Mouse (Mus musculus) midbrain, embryonic 10.5 days (tissue): ENCODE results near the gene Trim12c. TPM values are rescaled to one million over a fixed set of nuclear protein-coding genes. Genes with fewer than 3 reads are reported as not detected.
"Not testable (repeated sequence)": the region's sequence is repeated elsewhere in the genome, so short reads cannot be mapped to it uniquely, and the experiment has no call there.

Experiments used
- DNase-seq: peaks from one replicate; pipeline ENCODE4 v3.0.0-alpha.2; 2017; ENCODE audit warnings: low spot score
- H3K27ac ChIP-seq: fragments of 300-500 bp; sonication (generic); replicated peaks from 2 replicates; pipeline ENCODE4 v1.5.1; 2016; ENCODE audit warnings: mild to moderate bottlenecking
- H3K27me3 ChIP-seq: fragments of 300-500 bp; sonication (generic); 2 replicates; pipeline ENCODE4 v1.6.1; 2016; ENCODE audit warnings: low read depth, mild to moderate bottlenecking; ENCODE audit not compliant: poor library complexity, severe bottlenecking
- H3K36me3 ChIP-seq: fragments of 300-500 bp; sonication (generic); 2 replicates; pipeline ENCODE4 v1.6.1; 2016; ENCODE audit warnings: mild to moderate bottlenecking, moderate library complexity
- H3K4me1 ChIP-seq: fragments of 300-500 bp; sonication (generic); 2 replicates; pipeline ENCODE4 v1.6.1; 2016
- H3K4me3 ChIP-seq: fragments of 300-500 bp; sonication (generic); 2 replicates; pipeline ENCODE4 v1.5.1; 2016; ENCODE audit warnings: mild to moderate bottlenecking, moderate library complexity
- H3K9me3 ChIP-seq: fragments of 300-500 bp; sonication (generic); replicated peaks from 2 replicates; pipeline ENCODE4 v1.6.1; 2016; ENCODE audit warnings: mild to moderate bottlenecking
- WGBS: fragments of 180-500 bp; shearing (Covaris S2); methylation state at CpG from one replicate; pipeline ENCODE4 v1.1.7; 2016; 5-methylcytosine and 5-hydroxymethylcytosine counted together
- polyA plus RNA-seq: library from polyadenylated mRNA; unstranded; fragments of >200 nt; fragmentation: Nextera tagmentation; extraction: Ambion mirVana; gene quantifications from 2 replicates; pipeline ENCODE4 v1.2.1, GENCODE M21; 2016

Trim12c gene
- polyA plus RNA-seq, 1 experiment from 2014 or later = 0.46 TPM

GRCm38 (mm10) chr7:104315369-104316080, 37.6 kb downstream of the Trim12c start, which contains the start of gene Trim12a:
TSS of gene Trim12a (minus strand) at chr7:104315466.
- not testable (repeated sequence) for H3K27me3 ChIP-seq, DNase-seq, H3K27ac ChIP-seq, H3K9me3 ChIP-seq, H3K36me3 ChIP-seq, H3K4me1 ChIP-seq
- peak within 1 kb of the TSS; percentile 35 for H3K4me3 ChIP-seq
- 29% methylated on average over 4 of the region's 4 CpGs for WGBS

DNA sequence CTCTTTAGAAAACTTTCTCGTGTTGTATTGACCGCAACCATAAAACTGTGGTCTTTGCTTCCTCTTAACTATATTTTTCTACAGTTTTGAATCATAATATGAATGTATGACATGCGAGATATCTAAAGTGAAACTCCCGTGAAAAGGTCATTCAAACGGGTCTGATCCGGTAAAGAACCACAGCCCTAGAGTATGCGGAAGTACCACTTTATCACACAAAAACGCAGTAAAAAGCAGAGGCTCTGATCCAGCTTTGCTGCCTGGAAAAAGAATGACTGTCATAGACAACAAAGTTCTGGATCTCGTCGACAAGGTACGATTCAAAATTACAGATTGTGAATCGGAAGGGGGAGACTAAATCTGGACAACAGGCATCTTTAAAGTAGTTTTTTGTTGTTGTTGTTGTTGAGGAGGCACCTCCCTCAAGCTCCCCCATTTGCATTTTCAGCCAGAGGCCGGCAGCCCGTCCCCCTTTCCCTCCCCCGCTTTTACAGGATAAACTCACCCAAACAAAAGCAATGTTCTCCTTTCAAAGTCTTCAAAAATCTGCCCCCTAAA, 38.3 kb downstream of the Trim12c start:
- Histone ChIP-seq H3K4me3 (peak overlapping the region; percentile 35), H3K36me3 (no peaks in the 10 kb centered on the region), H3K27me3 (no peaks in the 10 kb centered on the region), H3K27ac (no peak overlapping the region), H3K4me1 (no peaks in the 10 kb centered on the region), H3K9me3 (no peaks in the 10 kb centered on the region)
- whole genome bisulfite sequencing = 18% methylated on average over 15 of the region's 15 CpGs
- DNase-seq = no peak

DNA sequence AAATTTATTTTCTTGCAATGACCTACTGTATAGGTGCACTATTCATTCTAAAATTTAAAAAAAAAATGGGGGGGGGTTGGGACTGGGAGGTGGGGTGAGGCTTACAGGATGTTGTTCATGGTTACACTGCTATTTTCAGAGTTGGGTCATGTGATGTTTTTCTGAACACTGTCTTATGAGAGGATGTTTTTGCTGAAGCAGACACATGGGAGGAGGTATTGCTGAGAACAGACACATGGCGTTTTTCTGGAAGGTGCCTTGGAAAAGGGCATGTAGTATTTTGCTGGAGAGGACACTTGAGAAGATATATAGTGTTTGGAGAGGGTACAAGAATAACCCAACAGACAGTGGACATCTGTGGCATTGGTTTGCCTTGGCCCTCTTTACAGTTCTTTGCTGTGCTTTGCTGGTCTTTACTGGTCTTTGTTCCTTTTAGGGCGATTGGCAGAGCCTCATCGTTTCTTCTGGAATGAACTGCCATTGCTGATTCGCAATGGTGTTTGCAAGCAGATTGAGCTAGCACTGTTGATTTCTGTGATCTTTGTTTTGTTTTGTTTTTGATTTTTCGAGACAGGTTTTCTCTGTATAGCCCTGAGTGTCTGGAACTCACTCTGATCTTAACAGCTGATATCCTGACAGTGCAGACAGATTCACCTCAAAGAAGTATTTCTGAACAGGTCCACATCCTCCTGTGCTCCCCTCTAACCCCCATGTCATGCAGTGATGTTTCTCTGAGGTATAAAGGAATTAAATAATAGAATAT, 61.3 kb downstream of the Trim12c start:
- Histone ChIP-seq H3K36me3 (no peaks in the 10 kb centered on the region), H3K4me3 (no peak overlapping the region), H3K4me1 (no peaks in the 10 kb centered on the region), H3K27ac (no peak overlapping the region), H3K27me3 (no peaks in the 10 kb centered on the region), H3K9me3 (no peaks in the 10 kb centered on the region)
- 89% methylated on average over 5 of the region's 5 CpGs for WGBS
- DNase-seq = no peak

GRCm38 (mm10) chr7:104290641-104291040, 62.5 kb downstream of the Trim12c start:
- H3K4me3 ChIP-seq = no peak overlapping the region
- 93% methylated on average over 1 of the region's 1 CpGs for WGBS
- no peaks in the 10 kb centered on the region for H3K27me3 ChIP-seq
- H3K36me3 ChIP-seq = no peaks in the 10 kb centered on the region
- DNase-seq = no peak
- H3K27ac ChIP-seq = no peak overlapping the region
- H3K4me1 ChIP-seq = no peaks in the 10 kb centered on the region
- H3K9me3 ChIP-seq = no peaks in the 10 kb centered on the region

Other genes with a start within 250 kb of the Trim12c start
- not detected in 2 replicates for gene Olfr646, start 248.5 kb downstream of the Trim12c start, polyA plus RNA-seq
- gene Ubqln5, start 223.5 kb downstream of the Trim12c start, polyA plus RNA-seq = not detected in 2 replicates
- not detected in 2 replicates for gene Olfr643, start 216.0 kb downstream of the Trim12c start, polyA plus RNA-seq
- not detected in 2 replicates for gene Ubqln3, start 210.1 kb downstream of the Trim12c start, polyA plus RNA-seq
- gene Ubqlnl, start 202.8 kb downstream of the Trim12c start, polyA plus RNA-seq = not detected in 2 replicates
- not detected in 2 replicates for gene Olfm5, start 188.5 kb downstream of the Trim12c start, polyA plus RNA-seq
- gene Olfr648, start 170.0 kb downstream of the Trim12c start, polyA plus RNA-seq = 0.21 and 0.29 TPM in 2 replicates
- gene Olfr649, start 157.4 kb downstream of the Trim12c start, polyA plus RNA-seq = not detected in 2 replicates
- gene Trim6, start 134.6 kb downstream of the Trim12c start, polyA plus RNA-seq = 3.6 and 4.9 TPM in 2 replicates
- 0.44 and 0.93 TPM in 2 replicates for gene Trim34a, start 108.9 kb downstream of the Trim12c start, polyA plus RNA-seq
- 0.11 TPM in 1 of 2 replicates, not detected in the other for gene Trim5, start 65.3 kb downstream of the Trim12c start, polyA plus RNA-seq
- 1.2 and 1.8 TPM in 2 replicates for gene Trim12a, start 37.9 kb downstream of the Trim12c start, polyA plus RNA-seq
- not detected in 2 replicates for gene Trim34b, start 23.9 kb downstream of the Trim12c start, polyA plus RNA-seq
- 0.25 TPM in 1 of 2 replicates, not detected in the other for gene Trim30b, start 16.5 kb upstream of the Trim12c start, polyA plus RNA-seq
- not detected in 2 replicates for gene Trim30c, start 47.5 kb upstream of the Trim12c start, polyA plus RNA-seq
- gene Trim30a, start 111.8 kb upstream of the Trim12c start, polyA plus RNA-seq = 0.30 and 0.51 TPM in 2 replicates
- 0.12 and 0.35 TPM in 2 replicates for gene Trim30d, start 154.5 kb upstream of the Trim12c start, polyA plus RNA-seq
- not detected in 2 replicates for gene Olfr651, start 196.8 kb upstream of the Trim12c start, polyA plus RNA-seq
- gene Olfr652, start 207.5 kb upstream of the Trim12c start, polyA plus RNA-seq = not detected in 2 replicates
- gene Olfr653, start 224.0 kb upstream of the Trim12c start, polyA plus RNA-seq = not detected in 2 replicates
- not detected in 2 replicates for gene Olfr654, start 233.7 kb upstream of the Trim12c start, polyA plus RNA-seq
- 0.10 TPM in 1 of 2 replicates, not detected in the other for gene Olfr655, start 248.4 kb upstream of the Trim12c start, polyA plus RNA-seq